Mouse (Mus musculus) spleen, adult 2 months (tissue): ENCODE results near the gene Mobp.

Experiments used
- CTCF ChIP-seq: fragments of 200-500 bp; IDR thresholded peaks from 2 replicates; pipeline ENCODE4 v1.5.1; 2011; ENCODE audit warnings: mild to moderate bottlenecking, inconsistent platforms; ENCODE audit not compliant: insufficient read depth, insufficient read length, insufficient replicate concordance; ENCODE audit errors: extremely low read depth
- POLR2A ChIP-seq: fragments of 200-500 bp; IDR thresholded peaks from 2 replicates; pipeline ENCODE4 v1.6.1; 2011; ENCODE audit warnings: low read depth, low read length, inconsistent platforms

- no peak for TF ChIP-seq CTCF
- no peak for TF ChIP-seq POLR2A
These were observed 2.4 kb downstream of the Mobp start for GRCm38 (mm10) chr9:120151906-120152399.
